Mouse (Mus musculus): ENCODE results near the gene Slpi. TPM values are rescaled to one million over a fixed set of nuclear protein-coding genes. Genes with fewer than 3 reads are reported as not detected.
"Not testable (repeated sequence)": the region's sequence is repeated elsewhere in the genome, so short reads cannot be mapped to it uniquely, and the experiment has no call there.

Gene Slpi
- polyA plus RNA-seq, 1 experiment from 2014 or later: 35.5 TPM

DNA sequence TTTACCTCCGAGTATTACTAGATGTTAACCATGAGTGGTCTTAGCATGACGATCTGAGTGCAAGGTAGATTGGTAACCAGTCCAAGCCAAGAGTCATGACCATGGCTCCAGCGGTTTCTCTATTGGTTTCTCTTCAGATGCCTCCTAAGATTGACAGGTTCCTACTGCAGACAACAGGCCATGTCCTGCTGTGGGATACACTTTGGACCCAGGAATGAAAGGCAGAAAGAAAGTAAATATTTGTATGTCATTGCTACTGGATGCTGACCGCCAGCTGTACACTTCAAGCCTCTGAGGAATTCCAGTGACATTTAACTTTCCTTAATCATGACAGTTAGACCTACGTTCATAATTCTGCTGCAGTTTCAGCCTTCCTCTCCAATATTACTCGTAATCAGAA lies 67.9 kb downstream of the Slpi start:
- Histone ChIP-seq H3K9me3 (replicated peaks; ENCODE audit: control insufficient read depth, low read length) (no peaks in the 10 kb centered on the region), H3K4me1 (ENCODE audit: control insufficient read depth, insufficient read depth, low read length) (no peaks in the 10 kb centered on the region)

GRCm38 (mm10) chr2:164316451-164316850 lies 72.4 kb downstream of the Slpi start, which contains the start of gene Svs6:
TSS of gene Svs6 (plus strand) at chr2:164316751.
- H3K9me3 ChIP-seq (replicated peaks; ENCODE audit: control insufficient read depth, low read length): not testable (repeated sequence)

More for the DNA sequence above, 67.9 kb downstream of the Slpi start:
- Histone ChIP-seq H3K4me2 (ENCODE audit: low read depth, low read length) (no peak overlapping the region), H3K9ac (ENCODE audit: low read length) (no peak overlapping the region), H3K27me3 (ENCODE audit: control insufficient read depth, insufficient read depth, low read length) (no peaks in the 10 kb centered on the region), H3K36me3 (ENCODE audit: control insufficient read depth, insufficient read depth, low read length) (no peaks in the 10 kb centered on the region), H3K4me3 (replicated peaks; ENCODE audit: low read length) (no peak overlapping the region), H3K27ac (ENCODE audit: low read length) (no peak overlapping the region)
- no peak for ATAC-seq (ENCODE audit: insufficient read depth, low FRiP score)
- 76% methylated on average over 6 of the region's 6 CpGs for WGBS

GRCm38 (mm10) chr2:164315460-164315859 lies 73.4 kb downstream of the Slpi start:
- H3K4me3 ChIP-seq (replicated peaks; ENCODE audit: low read length); H3K9me3 ChIP-seq (replicated peaks; ENCODE audit: control insufficient read depth, low read length); H3K4me1 ChIP-seq (ENCODE audit: control insufficient read depth, insufficient read depth, low read length); H3K36me3 ChIP-seq (ENCODE audit: control insufficient read depth, insufficient read depth, low read length); H3K27ac ChIP-seq (ENCODE audit: low read length); H3K27me3 ChIP-seq (ENCODE audit: control insufficient read depth, insufficient read depth, low read length); H3K4me2 ChIP-seq (ENCODE audit: low read depth, low read length); ATAC-seq (ENCODE audit: insufficient read depth, low FRiP score); H3K9ac ChIP-seq (ENCODE audit: low read length): not testable (repeated sequence)

More at GRCm38 (mm10) chr2:164316451-164316850, 72.4 kb downstream of the Slpi start, which contains the start of gene Svs6:
- not testable (repeated sequence) for H3K27ac ChIP-seq (ENCODE audit: low read length); H3K4me2 ChIP-seq (ENCODE audit: low read depth, low read length); H3K4me3 ChIP-seq (replicated peaks; ENCODE audit: low read length); H3K27me3 ChIP-seq (ENCODE audit: control insufficient read depth, insufficient read depth, low read length); H3K9ac ChIP-seq (ENCODE audit: low read length); H3K36me3 ChIP-seq (ENCODE audit: control insufficient read depth, insufficient read depth, low read length); H3K4me1 ChIP-seq (ENCODE audit: control insufficient read depth, insufficient read depth, low read length); ATAC-seq (ENCODE audit: insufficient read depth, low FRiP score)
- 69% methylated on average over 1 of the region's 1 CpGs for WGBS

GRCm38 (mm10) chr2:164312599-164312998 lies 76.3 kb downstream of the Slpi start:
- Histone ChIP-seq H3K36me3 (ENCODE audit: control insufficient read depth, insufficient read depth, low read length) (no peaks in the 10 kb centered on the region), H3K27me3 (ENCODE audit: control insufficient read depth, insufficient read depth, low read length) (no peaks in the 10 kb centered on the region), H3K4me3 (replicated peaks; ENCODE audit: low read length) (no peak overlapping the region), H3K27ac (ENCODE audit: low read length) (no peak overlapping the region), H3K9ac (ENCODE audit: low read length) (no peak overlapping the region), H3K4me1 (ENCODE audit: control insufficient read depth, insufficient read depth, low read length) (no peaks in the 10 kb centered on the region), H3K9me3 (replicated peaks; ENCODE audit: control insufficient read depth, low read length) (no peaks in the 10 kb centered on the region), H3K4me2 (ENCODE audit: low read depth, low read length) (no peak overlapping the region)
- no peak; the same call in 1 of the 2 replicates for ATAC-seq (ENCODE audit: insufficient read depth, low FRiP score)
- WGBS: 81% methylated on average over 5 of the region's 5 CpGs

Small RNAs within 50 kb of the gene (microRNA-seq; reads per million reads assigned to microRNA genes)
- not detected for gene Mir7678

Other genes starting within 250 kb of the Slpi start
- 0.14 and 0.29 TPM in 2 replicates for gene Kcns1, start 218.0 kb downstream of the Slpi start, polyA plus RNA-seq (2015; fragmentation: Nextera tagmentation; extraction: Ambion mirVana)
- gene Wfdc5, start 206.4 kb downstream of the Slpi start, polyA plus RNA-seq (2015; fragmentation: Nextera tagmentation; extraction: Ambion mirVana): 11.0 and 27.7 TPM in 2 replicates
- 0.31 TPM in 1 of 2 replicates, not detected in the other for gene Wfdc12, start 198.5 kb downstream of the Slpi start, polyA plus RNA-seq (2015; fragmentation: Nextera tagmentation; extraction: Ambion mirVana)
- gene Wfdc15a, start 189.0 kb downstream of the Slpi start, polyA plus RNA-seq (2015; fragmentation: Nextera tagmentation; extraction: Ambion mirVana): not detected in 2 replicates
- 56.1 and 65.1 TPM in 2 replicates for gene Wfdc15b, start 167.4 kb downstream of the Slpi start, polyA plus RNA-seq (2015; fragmentation: Nextera tagmentation; extraction: Ambion mirVana)
- gene Svs2, start 150.6 kb downstream of the Slpi start, polyA plus RNA-seq (2015; fragmentation: Nextera tagmentation; extraction: Ambion mirVana): not detected in 2 replicates
- not detected in 2 replicates for gene Svs3b, start 132.5 kb downstream of the Slpi start, polyA plus RNA-seq (2015; fragmentation: Nextera tagmentation; extraction: Ambion mirVana)
- gene Svs4, start 110.6 kb downstream of the Slpi start, polyA plus RNA-seq (2015; fragmentation: Nextera tagmentation; extraction: Ambion mirVana): not detected in 2 replicates
- not detected in 2 replicates for gene Svs3a, start 99.8 kb downstream of the Slpi start, polyA plus RNA-seq (2015; fragmentation: Nextera tagmentation; extraction: Ambion mirVana)
- not detected in 2 replicates for gene Svs6, start 72.3 kb downstream of the Slpi start, polyA plus RNA-seq (2015; fragmentation: Nextera tagmentation; extraction: Ambion mirVana)
- gene Svs5, start 56.4 kb downstream of the Slpi start, polyA plus RNA-seq (2015; fragmentation: Nextera tagmentation; extraction: Ambion mirVana): not detected in 2 replicates
- gene Rbpjl, start 14.0 kb upstream of the Slpi start, polyA plus RNA-seq (2015; fragmentation: Nextera tagmentation; extraction: Ambion mirVana): 41.3 and 45.2 TPM in 2 replicates
- 6.4 and 8.9 TPM in 2 replicates for gene Matn4, start 16.1 kb upstream of the Slpi start, polyA plus RNA-seq (2015; fragmentation: Nextera tagmentation; extraction: Ambion mirVana)
- 150 and 173 TPM in 2 replicates for gene Sdc4, start 54.8 kb upstream of the Slpi start, polyA plus RNA-seq (2015; fragmentation: Nextera tagmentation; extraction: Ambion mirVana)
- 48.1 and 49.4 TPM in 2 replicates for gene Sys1, start 67.9 kb upstream of the Slpi start, polyA plus RNA-seq (2015; fragmentation: Nextera tagmentation; extraction: Ambion mirVana)
- gene Gm20458, start 71.9 kb upstream of the Slpi start, polyA plus RNA-seq (2015; fragmentation: Nextera tagmentation; extraction: Ambion mirVana): 17.2 and 19.2 TPM in 2 replicates
- gene Trp53tg5, start 84.6 kb upstream of the Slpi start, polyA plus RNA-seq (2015; fragmentation: Nextera tagmentation; extraction: Ambion mirVana): not detected in 2 replicates
- 12.1 and 21.3 TPM in 2 replicates for gene Dbndd2, start 97.0 kb upstream of the Slpi start, polyA plus RNA-seq (2015; fragmentation: Nextera tagmentation; extraction: Ambion mirVana)
- 69.6 and 72.9 TPM in 2 replicates for gene Pigt, start 108.4 kb upstream of the Slpi start, polyA plus RNA-seq (2015; fragmentation: Nextera tagmentation; extraction: Ambion mirVana)
- gene Wfdc2, start 173.3 kb upstream of the Slpi start, polyA plus RNA-seq (2015; fragmentation: Nextera tagmentation; extraction: Ambion mirVana): 155 and 197 TPM in 2 replicates
- gene Spint3, start 184.4 kb upstream of the Slpi start, polyA plus RNA-seq (2015; fragmentation: Nextera tagmentation; extraction: Ambion mirVana): not detected in 2 replicates
- 1.3 and 2.2 TPM in 2 replicates for gene Wfdc6a, start 196.4 kb upstream of the Slpi start, polyA plus RNA-seq (2015; fragmentation: Nextera tagmentation; extraction: Ambion mirVana)
- gene Eppin, start 204.5 kb upstream of the Slpi start, polyA plus RNA-seq (2015; fragmentation: Nextera tagmentation; extraction: Ambion mirVana): not detected in 2 replicates
- gene Wfdc6b, start 224.4 kb upstream of the Slpi start, polyA plus RNA-seq (2015; fragmentation: Nextera tagmentation; extraction: Ambion mirVana): not detected in 2 replicates
- not detected in 2 replicates for gene Wfdc8, start 224.5 kb upstream of the Slpi start, polyA plus RNA-seq (2015; fragmentation: Nextera tagmentation; extraction: Ambion mirVana)
- not detected in 2 replicates for gene Wfdc16, start 249.7 kb upstream of the Slpi start, polyA plus RNA-seq (2015; fragmentation: Nextera tagmentation; extraction: Ambion mirVana)